Comparison of ENCODE assay signal across 13 mouse cellular contexts in genomic region chr15:86219534-86220228, GRCm38 (mm10). TPM values are rescaled to one million over a fixed set of nuclear protein-coding genes. Genes with fewer than 3 reads are reported as not detected.
A peak's percentile ranks its signal among the peaks of the same experiment; 100 is the strongest.
DNase-seq lines count a peak whose midpoint lies in the region; ATAC-seq and TF ChIP-seq lines count a peak whose summit lies in the region.
"Had no signal": no experiment of that assay in that cellular context is flagged by ENCODE, and none has a peak within 500 bp of the region (broad histone marks: within the 10 kb centered on the region; RNA-seq: fewer than 3 reads in every experiment).

No protein-coding gene starts in this region.

- H3K36me3 ChIP-seq in forebrain, postnatal 0 days (ENCODE audit: insufficient read depth), result no peaks in the 10 kb centered on the region
- no peaks in the 10 kb centered on the region for H3K36me3 ChIP-seq in forebrain, embryonic 13.5 days (ENCODE audit: poor library complexity, severe bottlenecking)
- H3K36me3 ChIP-seq in megakaryocyte, embryonic 14.5 days (replicated peaks; ENCODE audit: low read length), result peaks cover 25% of the 10 kb centered on the region
- no peaks in the 10 kb centered on the region for H3K36me3 ChIP-seq in macrophage (ENCODE audit: inconsistent target)
- no peaks in the 10 kb centered on the region for H3K36me3 ChIP-seq in hindbrain, embryonic 13.5 days
- H3K36me3 ChIP-seq: midbrain, embryonic 15.5 days had no signal

- H3K4me3 ChIP-seq in forebrain, postnatal 0 days (ENCODE audit: low read depth, low read length), result no peak overlapping the region
- no peak overlapping the region for H3K4me3 ChIP-seq in forebrain, embryonic 13.5 days
- peak overlapping the region; percentile 81 for H3K4me3 ChIP-seq in megakaryocyte, embryonic 14.5 days (replicated peaks)
- H3K4me3 ChIP-seq in macrophage (ENCODE audit: inconsistent target), result no peak overlapping the region
- H3K4me3 ChIP-seq in hindbrain, embryonic 13.5 days, result no peak overlapping the region
- H3K4me3 ChIP-seq: forebrain, embryonic 10.5 days; midbrain, embryonic 15.5 days had no signal

- H3K27ac ChIP-seq in forebrain, postnatal 0 days (ENCODE audit: low read depth, low read length), result no peak overlapping the region
- no peak overlapping the region for H3K27ac ChIP-seq in forebrain, embryonic 13.5 days
- peak overlapping the region; percentile 91 for H3K27ac ChIP-seq in macrophage
- no peak overlapping the region for H3K27ac ChIP-seq in hindbrain, embryonic 13.5 days
- H3K27ac ChIP-seq: forebrain, embryonic 10.5 days; midbrain, embryonic 15.5 days had no signal

- H3K4me2 ChIP-seq in forebrain, postnatal 0 days (ENCODE audit: low read depth), result no peak overlapping the region
- H3K4me2 ChIP-seq in forebrain, embryonic 13.5 days, result no peak overlapping the region
- no peak overlapping the region for H3K4me2 ChIP-seq in hindbrain, embryonic 13.5 days
- H3K4me2 ChIP-seq: midbrain, embryonic 15.5 days had no signal

- DNase-seq in forebrain, postnatal 0 days, result no peak
- peak; percentile 32 for DNase-seq in kidney, postnatal 10 days
- DNase-seq in kidney, adult 9 months, result no peak
- DNase-seq: B cell, adult 2 months; embryo, embryonic 11 days; gastrocnemius, postnatal 14 days had no signal

- peaks cover 5% of the 10 kb centered on the region; the same call in 1 of the 2 replicates for H3K4me1 ChIP-seq in forebrain, postnatal 0 days (ENCODE audit: insufficient read depth)
- peaks cover 8% of the 10 kb centered on the region for H3K4me1 ChIP-seq in forebrain, embryonic 13.5 days
- H3K4me1 ChIP-seq in megakaryocyte, embryonic 14.5 days, result peaks cover 73% of the 10 kb centered on the region
- peaks cover 17% of the 10 kb centered on the region for H3K4me1 ChIP-seq in hindbrain, embryonic 13.5 days (replicated peaks)

- peak; percentile 8; the same call in 1 of the 2 replicates for ATAC-seq in forebrain, postnatal 0 days
- ATAC-seq in forebrain, embryonic 13.5 days, result no peak
- ATAC-seq in megakaryocyte, adult 5-6 weeks (ENCODE audit: poor library complexity, severe bottlenecking), result no peak
- ATAC-seq in hindbrain, embryonic 13.5 days (ENCODE audit: low FRiP score), result no peak
- ATAC-seq: midbrain, embryonic 15.5 days had no signal

- no peak overlapping the region for H3K9ac ChIP-seq in forebrain, postnatal 0 days
- H3K9ac ChIP-seq in forebrain, embryonic 13.5 days, result no peak overlapping the region
- no peak overlapping the region for H3K9ac ChIP-seq in hindbrain, embryonic 13.5 days
- H3K9ac ChIP-seq: midbrain, embryonic 15.5 days had no signal

- TF ChIP-seq CTCF in forebrain, postnatal 0 days (IDR thresholded peaks at IDR 0.05; ENCODE audit: low read depth), result no peak

- H3K27me3 ChIP-seq in forebrain, postnatal 0 days (ENCODE audit: insufficient read depth, low read length), result no peaks in the 10 kb centered on the region
- no peaks in the 10 kb centered on the region for H3K27me3 ChIP-seq in forebrain, embryonic 13.5 days
- H3K27me3 ChIP-seq in megakaryocyte, embryonic 14.5 days (replicated peaks), result no peaks in the 10 kb centered on the region
- no peaks in the 10 kb centered on the region for H3K27me3 ChIP-seq in hindbrain, embryonic 13.5 days
- H3K27me3 ChIP-seq: midbrain, embryonic 15.5 days had no signal

- peaks cover 88% of the 10 kb centered on the region for H3K79me2 ChIP-seq in macrophage (ENCODE audit: inconsistent target)

- H3K9me3 ChIP-seq in forebrain, postnatal 0 days (ENCODE audit: low read length), result no peaks in the 10 kb centered on the region
- H3K9me3 ChIP-seq in forebrain, embryonic 13.5 days (replicated peaks), result peaks cover 3% of the 10 kb centered on the region; the same call in 1 of the 2 replicates
- no peaks in the 10 kb centered on the region for H3K9me3 ChIP-seq in megakaryocyte, embryonic 14.5 days
- H3K9me3 ChIP-seq in hindbrain, embryonic 13.5 days, result no peaks in the 10 kb centered on the region
- H3K9me3 ChIP-seq: midbrain, embryonic 15.5 days had no signal

- 72% methylated on average over 7 of the region's 7 CpGs for WGBS in forebrain, postnatal 0 days
- whole genome bisulfite sequencing in forebrain, embryonic 13.5 days, result 87% methylated on average over 7 of the region's 7 CpGs
- WGBS in macrophage (ENCODE audit: missing documents), result 86% methylated on average over 6 of the region's 7 CpGs
- WGBS in hindbrain, embryonic 13.5 days, result 85% methylated on average over 7 of the region's 7 CpGs

RNA-seq across cellular contexts. Expression of gene Tbc1d22a, which starts 5.4 kb away (rescaled TPM):
- 20.5 and 22.1 TPM in 2 replicates for total RNA-seq in forebrain, postnatal 0 days (2014; rRNA removed)
- polyA plus RNA-seq in forebrain, postnatal 0 days (2015; fragmentation: Nextera tagmentation; extraction: Ambion mirVana), result 12.1 and 13.1 TPM in 2 replicates
- polyA plus RNA-seq in forebrain, embryonic 13.5 days (2015; fragmentation: Nextera tagmentation; extraction: Ambion mirVana), result 10.1 and 10.7 TPM in 2 replicates
- polyA plus RNA-seq in megakaryocyte, embryonic 14.5 days (2012; ENCODE audit: insufficient read depth, low replicate concordance), result 14.3 and 16.7 TPM in 2 replicates
- 12.9 and 13.3 TPM in 2 replicates for total RNA-seq in megakaryocyte, adult 5-6 weeks (2015)
- total RNA-seq in megakaryocyte, adult 5-6 weeks (2017), result 19.0 and 24.1 TPM in 2 replicates
- 100 to 1,000 TPM in 22 of 26 experiments, 10 to 100 TPM in 4; 49.2 to 243 (median 149) TPM for total RNA-seq in macrophage (2018; cell fraction: chromatin; rRNA removed)
- 10 to 100 TPM; 47.8 to 85.0 (median 62.8) TPM for total RNA-seq in macrophage (2018; cell fraction: cytosol; rRNA removed)
- 100 to 1,000 TPM in 11 of 26 experiments, 10 to 100 TPM in 15; 41.2 to 234 (median 79.2) TPM for total RNA-seq in macrophage (2018; cell fraction: nucleus; rRNA removed)
- polyA plus RNA-seq in macrophage (2018), result 49.5 to 60.9 TPM (median 57.9 TPM) in 3 replicates
- 12.1 and 13.5 TPM in 2 replicates for polyA plus RNA-seq in hindbrain, embryonic 13.5 days (2015; fragmentation: Nextera tagmentation; extraction: Ambion mirVana)

RNA-seq across cellular contexts. Expression of gene Cerk, which starts 33.7 kb away (rescaled TPM):
- total RNA-seq in forebrain, postnatal 0 days (2014; rRNA removed), result 31.7 and 32.9 TPM in 2 replicates
- polyA plus RNA-seq in forebrain, postnatal 0 days (2015; fragmentation: Nextera tagmentation; extraction: Ambion mirVana), result 14.5 and 18.0 TPM in 2 replicates
- 19.0 and 20.0 TPM in 2 replicates for polyA plus RNA-seq in forebrain, embryonic 13.5 days (2015; fragmentation: Nextera tagmentation; extraction: Ambion mirVana)
- 52.5 and 70.1 TPM in 2 replicates for polyA plus RNA-seq in megakaryocyte, embryonic 14.5 days (2012; ENCODE audit: insufficient read depth, low replicate concordance)
- total RNA-seq in megakaryocyte, adult 5-6 weeks (2015), result 22.7 and 24.4 TPM in 2 replicates
- total RNA-seq in megakaryocyte, adult 5-6 weeks (2017), result 35.4 and 41.2 TPM in 2 replicates
- 100 to 1,000 TPM in 22 of 26 experiments, 10 to 100 TPM in 4; 29.9 to 512 (median 265) TPM for total RNA-seq in macrophage (2018; cell fraction: chromatin; rRNA removed)
- total RNA-seq in macrophage (2018; cell fraction: cytosol; rRNA removed), result 100 to 1,000 TPM in 23 of 26 experiments, 10 to 100 TPM in 3; 62.0 to 216 (median 136) TPM
- 100 to 1,000 TPM in 22 of 26 experiments, 10 to 100 TPM in 4; 50.0 to 412 (median 210) TPM for total RNA-seq in macrophage (2018; cell fraction: nucleus; rRNA removed)
- polyA plus RNA-seq in macrophage (2018), result 118 to 148 TPM (median 141 TPM) in 3 replicates
- 24.3 and 24.5 TPM in 2 replicates for polyA plus RNA-seq in hindbrain, embryonic 13.5 days (2015; fragmentation: Nextera tagmentation; extraction: Ambion mirVana)
